Mouse (Mus musculus) kidney, adult 2 months (tissue): ENCODE measurements at regions not wholly inside any gene's neighbourhood (a gene's known extent, or its start where the extent isn't known, plus 50 kb on each side); places are given as distances from the start of the nearest gene placed in this dataset.

Experiments
- CTCF ChIP-seq: fragments of 200-500 bp; conservative IDR thresholded peaks from 2 replicates; pipeline ENCODE4 v1.5.1; 2011; ENCODE audit warnings: low read depth, mild to moderate bottlenecking, control low read depth, low read length, moderate library complexity, mixed read lengths; ENCODE audit not compliant: insufficient read depth, insufficient read length
- POLR2A ChIP-seq: fragments of 200-500 bp; IDR thresholded peaks from one replicate; pipeline ENCODE4 v1.6.1; 2011; ENCODE audit warnings: low read depth, low read length, control low read depth

- TF ChIP-seq POLR2A (no peak), CTCF (no peak)
Measured at GRCm38 (mm10) chr4:140439856-140440255, 193.3 kb upstream of the Igsf21 start.
